Mouse (Mus musculus): ENCODE results near the gene Ntm. TPM values are rescaled to one million over a fixed set of nuclear protein-coding genes. Genes with fewer than 3 reads are reported as not detected.

Ntm gene
- total and polyA plus RNA-seq, 3 experiments, result 0.15 to 0.98 (median 0.55) TPM

- no peak for DNase-seq
These were observed 75.0 kb downstream of the Ntm start for GRCm38 (mm10) chr9:29887924-29888323.

GRCm38 (mm10) chr9:29884062-29884461 is 78.9 kb downstream of the Ntm start:
- DNase-seq, result no peak

GRCm38 (mm10) chr9:29881614-29882013 is 81.3 kb downstream of the Ntm start:
- no peak for DNase-seq

DNA sequence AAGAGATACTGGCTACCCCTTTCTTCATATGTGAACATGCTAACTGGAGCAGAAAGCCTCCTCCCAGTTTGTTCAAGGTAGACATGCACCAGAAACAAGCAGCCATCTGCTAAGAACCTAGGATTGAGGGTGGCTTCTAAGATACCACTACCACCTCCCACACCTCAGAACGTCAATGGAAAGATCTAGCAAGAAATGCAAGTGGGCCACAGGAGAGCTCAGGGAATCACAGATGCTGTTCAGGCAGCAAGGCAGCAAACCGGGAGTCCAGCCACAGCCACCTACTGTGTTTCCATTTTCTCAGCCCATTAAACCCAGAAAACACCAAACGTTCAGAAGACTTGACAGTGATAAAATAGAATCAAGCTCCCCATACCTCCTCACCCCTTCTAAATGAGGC is 85.4 kb downstream of the Ntm start:
- no peak for DNase-seq

- no peak for DNase-seq
These were observed 95.2 kb downstream of the Ntm start for GRCm38 (mm10) chr9:29867746-29868145.

- no peak for DNase-seq
These were observed 96.1 kb downstream of the Ntm start for GRCm38 (mm10) chr9:29866824-29867223.

GRCm38 (mm10) chr9:29866101-29866500 is 96.8 kb downstream of the Ntm start:
- no peak for DNase-seq

DNA sequence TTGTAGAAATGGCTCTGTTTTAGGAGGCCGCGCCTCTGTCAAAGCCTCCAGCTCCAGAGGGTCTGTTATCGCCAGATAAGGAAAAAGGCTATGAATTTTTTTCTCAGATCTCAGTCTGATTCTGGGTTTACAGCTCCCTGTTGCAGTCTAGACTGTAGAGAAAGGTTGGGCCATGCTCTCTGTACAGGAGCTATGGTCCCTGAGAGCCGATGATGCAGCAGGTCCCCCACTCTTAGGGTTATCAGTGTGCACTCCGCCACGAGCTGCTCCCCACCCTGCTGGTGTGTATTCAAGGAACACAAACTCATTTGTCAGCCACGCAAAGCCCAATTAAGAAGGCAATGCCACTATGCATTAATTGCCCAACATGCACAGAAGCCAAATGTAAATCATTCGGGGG is 97.4 kb downstream of the Ntm start:
- DNase-seq, result no peak

GRCm38 (mm10) chr9:29864886-29865285 is 98.1 kb downstream of the Ntm start:
- no peak for DNase-seq

DNA sequence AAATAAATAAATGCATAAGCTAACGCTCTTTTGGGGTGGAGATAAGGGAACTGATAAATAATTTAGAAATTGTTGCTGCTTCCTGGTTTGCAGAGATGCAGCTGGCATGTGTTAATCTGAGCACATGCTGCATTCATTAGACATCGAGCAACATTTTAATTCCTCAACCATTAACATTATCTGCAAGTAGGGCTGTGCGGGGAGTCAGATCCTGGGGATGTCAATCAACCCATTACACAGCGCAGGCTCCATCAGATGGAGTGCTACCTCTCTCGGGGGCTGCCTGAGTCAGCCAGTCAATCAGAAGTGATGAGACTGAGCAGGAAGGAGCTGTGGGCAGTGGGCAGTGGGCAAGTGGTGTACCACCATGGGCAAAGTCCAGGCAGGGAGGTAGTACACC is 100.5 kb downstream of the Ntm start:
- no peak for DNase-seq

DNA sequence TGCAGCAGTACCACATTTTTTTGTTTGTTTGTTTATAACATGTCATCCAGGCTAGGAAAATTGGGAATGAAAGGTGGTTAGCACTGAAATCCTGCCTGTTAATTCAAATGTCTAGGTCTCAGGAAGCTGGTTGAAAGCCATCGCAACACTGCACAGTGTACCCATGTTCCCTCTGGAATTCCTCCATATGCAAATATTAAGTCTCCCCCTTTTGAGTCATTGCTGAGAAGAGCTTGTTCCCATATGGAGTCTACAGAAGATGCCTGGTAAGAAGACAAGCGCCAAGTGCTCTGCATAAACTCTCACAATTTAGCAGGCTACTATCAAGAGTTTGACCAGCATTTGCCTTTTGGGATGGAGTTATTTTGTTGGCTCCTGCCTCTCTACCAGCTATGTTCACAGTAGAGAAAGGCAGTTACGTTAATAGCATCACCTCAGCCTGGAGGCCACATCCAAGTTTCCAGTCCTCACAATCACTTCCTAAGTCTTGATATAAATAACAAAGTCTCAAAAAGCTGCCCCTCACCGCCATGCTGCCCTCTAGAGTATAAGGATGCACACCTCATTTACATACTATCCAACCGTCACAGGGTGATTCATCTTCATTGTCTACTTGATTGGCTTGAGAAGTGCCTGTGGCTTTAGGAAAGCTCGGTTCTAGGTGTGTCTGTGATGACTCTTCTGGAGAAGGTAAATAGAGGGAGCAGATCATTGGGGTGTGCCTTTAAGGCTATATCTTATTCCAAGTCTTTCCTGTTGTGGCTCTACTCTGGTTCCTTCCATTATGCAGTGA is 103.5 kb downstream of the Ntm start:
- no peak for DNase-seq

- DNase-seq, result no peak
These were observed 114.0 kb downstream of the Ntm start for GRCm38 (mm10) chr9:29848735-29849455.

GRCm38 (mm10) chr9:29837344-29837743 is 125.6 kb downstream of the Ntm start:
- no peak for DNase-seq

DNA sequence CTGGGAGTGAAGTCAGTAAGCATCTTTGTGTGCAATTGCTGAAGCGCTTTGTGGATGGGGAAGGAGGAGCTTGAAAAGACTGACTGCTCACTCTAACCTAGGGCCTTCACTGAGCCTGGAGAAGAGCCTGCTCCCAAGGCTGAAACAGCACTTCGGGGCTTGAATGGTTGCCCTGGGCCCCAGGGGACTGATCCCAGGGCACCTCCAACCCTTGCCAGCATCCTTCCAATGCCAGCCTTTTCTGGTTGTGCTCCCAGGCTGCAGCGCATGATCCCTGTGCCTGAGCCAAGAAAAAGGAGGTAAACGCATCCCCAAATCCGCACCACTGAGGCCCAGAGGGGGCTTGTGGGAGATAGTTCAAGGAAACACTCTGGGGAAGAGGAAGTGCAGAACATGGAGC is 128.0 kb downstream of the Ntm start:
- DNase-seq, result peak; percentile 52

- no peak for DNase-seq
These were observed 129.2 kb downstream of the Ntm start for GRCm38 (mm10) chr9:29833781-29834180.

DNA sequence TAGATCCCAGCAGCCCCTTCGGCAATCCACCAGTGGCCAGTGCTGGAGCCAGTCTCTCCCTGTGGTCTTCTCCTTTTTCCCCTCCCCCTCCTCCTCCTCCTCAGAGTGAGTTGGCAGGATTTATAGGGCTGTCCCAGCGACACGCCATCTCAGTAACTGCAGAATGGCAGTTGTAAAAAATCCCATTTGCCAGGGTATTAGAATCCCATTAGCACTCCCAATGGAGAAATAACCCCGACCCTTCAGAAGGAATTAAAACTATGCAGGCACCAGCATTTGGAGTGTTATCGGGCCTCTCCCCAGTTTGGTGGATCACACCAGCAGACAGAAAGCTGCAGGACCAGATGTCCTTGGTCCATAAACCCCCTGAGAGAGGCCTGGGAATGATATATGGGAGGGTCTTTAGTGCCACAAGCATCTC is 135.7 kb downstream of the Ntm start:
- DNase-seq, result no peak

GRCm38 (mm10) chr9:29825236-29825635 is 137.7 kb downstream of the Ntm start:
- DNase-seq, result no peak

DNA sequence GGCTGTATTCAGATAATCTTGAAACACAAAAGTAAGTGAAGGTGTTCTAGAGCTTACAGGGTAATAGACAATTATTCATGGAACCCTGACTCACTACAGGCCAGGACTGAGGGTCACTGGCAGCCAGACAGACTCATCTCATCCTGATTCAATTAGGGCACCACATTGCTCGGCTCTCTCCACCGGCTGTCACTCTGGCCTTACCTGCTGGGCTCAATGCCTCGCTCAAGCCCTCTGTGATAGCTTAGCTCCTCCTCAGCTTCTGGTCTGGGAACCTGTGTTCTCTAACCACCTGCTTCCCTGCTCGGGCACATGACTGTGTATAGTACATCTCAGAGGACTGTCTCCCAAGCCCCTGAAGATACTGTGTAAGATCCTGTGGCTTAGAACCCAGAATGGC is 139.2 kb downstream of the Ntm start:
- DNase-seq, result no peak

- no peak for DNase-seq
These were observed 150.3 kb downstream of the Ntm start for GRCm38 (mm10) chr9:29812685-29813084.

DNA sequence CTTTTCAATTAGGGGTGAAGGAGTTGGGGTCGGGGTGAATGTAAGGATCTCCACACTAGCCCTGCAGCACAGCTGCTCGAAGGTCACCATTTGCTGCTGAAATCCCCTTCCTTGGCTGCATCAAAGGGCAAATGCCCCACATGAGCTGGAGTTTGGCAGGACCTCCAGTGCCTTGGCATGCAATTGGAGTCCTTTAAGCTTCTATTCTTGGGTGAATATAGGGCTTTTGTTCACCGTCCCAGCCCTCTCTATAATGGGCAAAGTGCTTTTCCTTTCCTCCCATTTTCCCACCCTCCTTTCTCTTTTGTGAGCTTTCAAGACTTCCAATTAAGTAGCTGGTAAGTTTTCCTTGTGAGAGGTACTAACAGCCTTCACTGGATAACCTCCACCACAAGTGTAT is 156.2 kb downstream of the Ntm start:
- no peak for DNase-seq

- no peak for DNase-seq
These were observed 158.5 kb downstream of the Ntm start for GRCm38 (mm10) chr9:29804483-29804882.

DNA sequence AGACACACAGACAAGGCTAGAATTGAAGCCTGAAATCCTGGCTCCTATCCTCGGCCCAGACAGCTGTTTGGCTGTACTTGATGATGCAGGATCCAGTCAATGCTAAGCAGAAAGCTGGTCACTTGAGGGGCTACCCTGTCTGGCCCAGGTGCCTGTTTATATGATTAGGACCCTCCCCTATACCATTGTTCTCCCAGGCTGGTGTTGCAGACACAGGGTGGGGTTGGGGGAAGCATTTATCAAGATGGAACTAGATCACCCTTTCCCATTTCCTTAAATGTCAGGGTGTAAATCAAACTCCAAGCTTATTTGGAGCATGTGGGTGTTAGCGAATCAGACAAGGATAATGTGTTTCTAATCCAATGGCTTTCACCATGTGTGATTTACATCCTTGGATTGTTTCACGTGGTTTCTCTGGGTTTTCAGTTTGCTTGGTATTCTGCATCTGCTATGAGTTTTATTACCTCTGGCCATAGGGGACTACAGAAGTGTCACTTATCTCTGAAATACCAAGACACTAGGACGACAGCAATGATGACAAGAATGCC is 159.1 kb downstream of the Ntm start:
- DNase-seq, result no peak

- DNase-seq, result no peak
These were observed 159.8 kb downstream of the Ntm start for GRCm38 (mm10) chr9:29802990-29803737.

All from adrenal gland, adult 2 months (tissue).